Mouse (Mus musculus): ENCODE data around the gene Olfr361. TPM values are rescaled to one million over a fixed set of nuclear protein-coding genes. Genes with fewer than 3 reads are reported as not detected.
"Not testable (repeated sequence)": the region's sequence is repeated elsewhere in the genome, so short reads cannot be mapped to it uniquely, and the experiment has no call there.

Olfr361 gene
- not detected for total RNA-seq (2021)
- long read RNA-seq, experiment 1 = 0 reads
- long read RNA-seq, experiment 2 = 0 reads

DNA sequence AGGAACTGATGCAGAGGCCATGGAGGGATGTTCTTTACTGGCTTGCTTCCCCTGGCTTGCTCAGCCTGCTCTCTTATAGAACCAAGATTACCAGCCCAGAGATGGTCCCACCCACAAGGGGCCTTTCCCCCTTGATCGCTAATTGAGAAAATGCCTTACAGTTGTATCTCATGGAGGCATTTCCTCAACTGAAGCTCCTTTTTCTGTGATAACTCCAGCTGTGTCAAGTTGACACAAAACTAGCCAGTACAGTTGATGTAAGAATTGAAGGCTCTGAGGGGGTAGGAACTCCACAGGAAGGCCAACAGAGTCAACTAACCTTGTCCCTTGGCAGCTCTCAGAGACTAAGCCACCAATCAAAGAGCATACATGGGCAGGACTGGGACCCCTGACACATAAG, at the start of gene Olfr361:
Gene Olfr361 (minus strand): TSS at position 101 of the 400 bp plus-strand sequence.
- not testable (repeated sequence) for DNase-seq (ENCODE audit: low spot score in 2 of 2)

DNA sequence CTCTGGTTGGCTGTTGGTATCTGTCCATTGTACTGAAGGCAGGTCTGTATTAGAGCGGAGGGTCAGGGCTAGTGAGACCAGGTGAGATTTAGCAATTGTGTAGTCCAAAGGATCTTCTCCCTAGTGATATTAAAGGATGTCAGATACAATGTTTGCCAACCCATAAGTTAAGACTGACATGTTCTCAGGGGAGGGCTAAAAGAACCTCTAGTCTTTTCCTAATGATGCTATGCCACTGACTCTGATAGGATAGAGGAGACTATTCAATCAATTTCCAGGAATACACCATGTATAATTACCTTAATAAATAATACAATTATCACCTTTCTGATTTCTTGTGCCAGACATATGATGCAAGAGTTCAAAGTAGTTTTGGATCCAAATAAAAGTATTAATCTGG, 28.7 kb upstream of the Olfr361 start, which contains the start of gene Olfr362:
Gene Olfr362 (minus strand): TSS at position 101 of the 400 bp plus-strand sequence.
- DNase-seq (ENCODE audit: low spot score in 2 of 2) = no peak

GRCm38 (mm10) chr2:37065446-37065845, 23.6 kb downstream of the Olfr361 start, which contains the start of gene Olfr360:
Gene Olfr360 (plus strand): TSS chr2:37065746.
- DNase-seq (ENCODE audit: low spot score in 2 of 2) = no peak

Other genes with a start within 250 kb of the Olfr361 start
- not detected for gene Olfr350, start 243.0 kb downstream of the Olfr361 start, total RNA-seq (2021)
- not detected for gene Olfr351, start 226.6 kb downstream of the Olfr361 start, total RNA-seq (2021)
- not detected for gene Olfr352, start 220.8 kb downstream of the Olfr361 start, total RNA-seq (2021)
- gene Olfr353, start 196.4 kb downstream of the Olfr361 start, total RNA-seq (2021) = not detected
- not detected for gene Olfr354, start 183.6 kb downstream of the Olfr361 start, total RNA-seq (2021)
- gene Olfr355, start 160.4 kb downstream of the Olfr361 start, total RNA-seq (2021) = not detected
- not detected for gene Olfr356, start 152.2 kb downstream of the Olfr361 start, total RNA-seq (2021)
- gene Olfr357, start 95.5 kb downstream of the Olfr361 start, total RNA-seq (2021) = not detected
- not detected for gene Olfr358, start 80.0 kb downstream of the Olfr361 start, total RNA-seq (2021)
- not detected for gene Olfr360, start 23.5 kb downstream of the Olfr361 start, total RNA-seq (2021)
- gene Olfr362, start 28.6 kb upstream of the Olfr361 start, total RNA-seq (2021) = not detected
- not detected for gene Olfr364-ps1, start 50.0 kb upstream of the Olfr361 start, total RNA-seq (2021)
- under 1 TPM in 1 of 2 experiments, not detected in 1; 0.06 TPM for gene Olfr365, start 98.9 kb upstream of the Olfr361 start, total RNA-seq (2021)
- gene Olfr366, start 122.3 kb upstream of the Olfr361 start, total RNA-seq (2021) = not detected
- gene Olfr368, start 237.2 kb upstream of the Olfr361 start, total RNA-seq (2021) = not detected